Mouse (Mus musculus) heart, postnatal 0 days (tissue): ENCODE measurements around the gene Rragd.

Source experiments
- CTCF ChIP-seq: IDR thresholded peaks from 2 replicates; pipeline ENCODE4 v1.5.1; 2016; ENCODE audit warnings: antibody characterized with exemption, control low read depth, low read depth
- EP300 ChIP-seq: IDR thresholded peaks from 2 replicates; pipeline ENCODE4 v1.6.1; 2016; ENCODE audit warnings: antibody characterized with exemption, low read depth

GRCm38 (mm10) chr4:33006844-33007243 is 24.0 kb downstream of the Rragd start:
- TF ChIP-seq CTCF (no peak), EP300 (no peak)
